ENCODE assay signal across 8 mouse cellular contexts in genomic region chr1:154150167-154150851, GRCm38 (mm10). TPM values are rescaled to one million over a fixed set of nuclear protein-coding genes. Genes with fewer than 3 reads are reported as not detected.
DNase-seq lines count a peak whose midpoint lies in the region; ATAC-seq lines count a peak whose summit lies in the region.

No protein-coding gene starts in this region.

- ATAC-seq in embryonic facial prominence, embryonic 11.5 days (replicated peaks; ENCODE audit: insufficient number of reproducible peaks, low FRiP score, low TSS enrichment, low read depth) = peak; percentile 78; the same call in 1 of the 2 replicates
- ATAC-seq in midbrain, embryonic 11.5 days (ENCODE audit: low FRiP score) = 0 out of 2 replicates have a peak, but pooled peaks have one; percentile 24
- peak; percentile 83 for ATAC-seq in stomach, embryonic 15.5 days (ENCODE audit: insufficient read depth, low FRiP score, low read depth)

- peak; percentile 80 for DNase-seq in adrenal gland, postnatal 14 days
- DNase-seq in embryonic facial prominence, embryonic 11.5 days (ENCODE audit: low spot score) = peak; percentile 13
- peak; percentile 85 to 91 for DNase-seq in heart, adult 18-20 months
- DNase-seq in kidney, adult 18-20 months = peak; percentile 84
- DNase-seq in left cerebral cortex, postnatal 14 days (ENCODE audit: low spot score in 2 of 2) = peak; percentile 85 to 95
- no peak for DNase-seq in midbrain, embryonic 11.5 days (ENCODE audit: low spot score, missing footprints)
- DNase-seq in thymus, postnatal 25 days = no peak

- no peak overlapping the region for H3K27ac ChIP-seq in embryonic facial prominence, embryonic 11.5 days (replicated peaks; ENCODE audit: low read depth, low read length)
- H3K27ac ChIP-seq in midbrain, embryonic 11.5 days (ENCODE audit: low read depth, low read length) = no peak overlapping the region
- H3K27ac ChIP-seq in stomach, embryonic 15.5 days = peak overlapping the region; percentile 81

- no peaks in the 10 kb centered on the region for H3K36me3 ChIP-seq in embryonic facial prominence, embryonic 11.5 days (replicated peaks; ENCODE audit: control insufficient read depth, insufficient read depth, low read depth, low read length)
- H3K36me3 ChIP-seq in midbrain, embryonic 11.5 days (ENCODE audit: control insufficient read depth, insufficient read depth, low read length) = no peaks in the 10 kb centered on the region
- no peaks in the 10 kb centered on the region for H3K36me3 ChIP-seq in stomach, embryonic 15.5 days

- H3K27me3 ChIP-seq in embryonic facial prominence, embryonic 11.5 days (ENCODE audit: control insufficient read depth, insufficient read depth, low read length) = no peaks in the 10 kb centered on the region
- H3K27me3 ChIP-seq in midbrain, embryonic 11.5 days (ENCODE audit: control insufficient read depth, insufficient read depth, low read length) = no peaks in the 10 kb centered on the region
- H3K27me3 ChIP-seq in stomach, embryonic 15.5 days (replicated peaks) = no peaks in the 10 kb centered on the region

- no peak overlapping the region for H3K4me3 ChIP-seq in embryonic facial prominence, embryonic 11.5 days (ENCODE audit: low read depth, low read length)
- H3K4me3 ChIP-seq in midbrain, embryonic 11.5 days (ENCODE audit: low read depth, low read length) = no peak overlapping the region
- H3K4me3 ChIP-seq in stomach, embryonic 15.5 days (replicated peaks) = no peak overlapping the region

- H3K9me3 ChIP-seq in embryonic facial prominence, embryonic 11.5 days (replicated peaks; ENCODE audit: control insufficient read depth, low read length) = no peaks in the 10 kb centered on the region
- H3K9me3 ChIP-seq in midbrain, embryonic 11.5 days (ENCODE audit: control insufficient read depth, low read length) = no peaks in the 10 kb centered on the region
- H3K9me3 ChIP-seq in stomach, embryonic 15.5 days = no peaks in the 10 kb centered on the region

- H3K9ac ChIP-seq in embryonic facial prominence, embryonic 11.5 days (replicated peaks; ENCODE audit: low read length) = no peak overlapping the region
- H3K9ac ChIP-seq in midbrain, embryonic 11.5 days (ENCODE audit: low read length) = no peak overlapping the region
- H3K9ac ChIP-seq in stomach, embryonic 15.5 days = no peak overlapping the region

- intact Hi-C loops in left cerebral cortex, postnatal 14 days (cut with DNase I) = no loop called here

- H3K4me2 ChIP-seq in embryonic facial prominence, embryonic 11.5 days (ENCODE audit: low read depth, low read length) = no peak overlapping the region
- no peak overlapping the region for H3K4me2 ChIP-seq in midbrain, embryonic 11.5 days
- peak overlapping the region; percentile 15; the same call in 1 of the 2 replicates for H3K4me2 ChIP-seq in stomach, embryonic 15.5 days

- H3K4me1 ChIP-seq in embryonic facial prominence, embryonic 11.5 days (ENCODE audit: control insufficient read depth, insufficient read depth, low read length) = no peaks in the 10 kb centered on the region
- H3K4me1 ChIP-seq in midbrain, embryonic 11.5 days (ENCODE audit: control insufficient read depth, insufficient read depth, low read length) = 0 out of 2 replicates have a peak, but pooled peaks cover 2% of the 10 kb centered on the region
- peaks cover 11% of the 10 kb centered on the region for H3K4me1 ChIP-seq in stomach, embryonic 15.5 days

- 35% methylated on average over 8 of the region's 8 CpGs for WGBS in embryonic facial prominence, embryonic 11.5 days
- 40% methylated on average over 8 of the region's 8 CpGs for WGBS in midbrain, embryonic 11.5 days
- WGBS in stomach, embryonic 15.5 days = 21% methylated on average over 8 of the region's 8 CpGs

RNA-seq across cellular contexts. Expression of gene Zfp648, which starts 50.7 kb away (rescaled TPM):
- 0.30 TPM in 2 replicates for total RNA-seq in adrenal gland, postnatal 14 days (2021)
- 0.14 TPM in 2 replicates for polyA plus RNA-seq in embryonic facial prominence, embryonic 11.5 days (2014; fragmentation: Nextera tagmentation; extraction: Ambion mirVana)
- total RNA-seq in heart, adult 18-20 months (2021) = not detected
- total RNA-seq in left cerebral cortex, postnatal 14 days (2021) = under 1 TPM; 0.51 to 0.59 TPM
- not detected in 2 replicates for polyA plus RNA-seq in midbrain, embryonic 11.5 days (2014; fragmentation: Nextera tagmentation; extraction: Ambion mirVana)
- 0.06 TPM in 1 of 2 replicates, not detected in the other for polyA plus RNA-seq in stomach, embryonic 15.5 days (2015; fragmentation: Nextera tagmentation; extraction: Ambion mirVana)

Comparison
In these comparisons a context has a peak if more than half of its experiments do, and no peak if none do; other contexts are left out.
1. DNase-seq: peak in adrenal gland, postnatal 14 days (single experiment), embryonic facial prominence, embryonic 11.5 days (single experiment), heart, adult 18-20 months (2 of 2), kidney, adult 18-20 months (single experiment) and left cerebral cortex, postnatal 14 days (2 of 2); none in midbrain, embryonic 11.5 days (single experiment) and thymus, postnatal 25 days (single experiment).
2. ATAC-seq: peak in every context shown above with its lines; median percentile 83 in stomach, embryonic 15.5 days; 78 in embryonic facial prominence, embryonic 11.5 days; 24 in midbrain, embryonic 11.5 days.